Mouse (Mus musculus): Measurements from ENCODE around the gene Nfib. TPM values are rescaled to one million over a fixed set of nuclear protein-coding genes. Genes with fewer than 3 reads are reported as not detected.

The Nfib gene
- polyA plus RNA-seq, 2 experiments, result 1.7 to 2.6 TPM

- no peak overlapping the region for H3K4me3 ChIP-seq (ENCODE audit: insufficient read depth in 1 of 2, low read depth in 2 of 2, low read length in 2 of 2)
- H3K9ac ChIP-seq (replicated peaks), result no peak overlapping the region
- no peaks in the 10 kb centered on the region for H3K27me3 ChIP-seq (ENCODE audit: control insufficient read depth, insufficient read depth, low read length)
- no peak overlapping the region for H3K4me2 ChIP-seq (ENCODE audit: low read depth)
- no peaks in the 10 kb centered on the region for H3K36me3 ChIP-seq (replicated peaks; ENCODE audit: control insufficient read depth, insufficient read depth, low read depth)
- no peaks in the 10 kb centered on the region for H3K4me1 ChIP-seq (replicated peaks; ENCODE audit: control insufficient read depth in 2 of 2, insufficient read depth in 2 of 2, low read length in 1 of 2)
- H3K27ac ChIP-seq, result no peak overlapping the region
- WGBS (ENCODE audit: insufficient replicate concordance), result 71% methylated on average over 7 of the region's 7 CpGs
- no peak for DNase-seq (ENCODE audit: low read depth in 3 of 3, low spot score in 3 of 3)
- no peak for ATAC-seq (ENCODE audit: insufficient read depth)
- TF ChIP-seq EP300 (IDR thresholded peaks at IDR 0.05; ENCODE audit: low read depth) (no peak), CTCF (IDR thresholded peaks at IDR 0.05; ENCODE audit: low read depth) (no peak)
- no peaks in the 10 kb centered on the region for H3K9me3 ChIP-seq (ENCODE audit: control insufficient read depth, low read length)
Observed at GRCm38 (mm10) chr4:82661215-82661614, 44.3 kb downstream of the Nfib start.

- H3K4me1 ChIP-seq (replicated peaks; ENCODE audit: control insufficient read depth in 2 of 2, insufficient read depth in 2 of 2, low read length in 1 of 2), result no peaks in the 10 kb centered on the region
- H3K9me3 ChIP-seq (ENCODE audit: control insufficient read depth, low read length), result no peaks in the 10 kb centered on the region
- WGBS (ENCODE audit: insufficient replicate concordance), result 12% methylated on average over 5 of the region's 5 CpGs
- TF ChIP-seq CTCF (IDR thresholded peaks at IDR 0.05; ENCODE audit: low read depth) (no peak), EP300 (IDR thresholded peaks at IDR 0.05; ENCODE audit: low read depth) (no peak)
- H3K27me3 ChIP-seq (ENCODE audit: control insufficient read depth, insufficient read depth, low read length), result no peaks in the 10 kb centered on the region
- H3K36me3 ChIP-seq (replicated peaks; ENCODE audit: control insufficient read depth, insufficient read depth, low read depth), result no peaks in the 10 kb centered on the region
- H3K4me2 ChIP-seq (ENCODE audit: low read depth), result no peak overlapping the region
- H3K27ac ChIP-seq, result no peak overlapping the region
- H3K9ac ChIP-seq (replicated peaks), result no peak overlapping the region
- no peak overlapping the region for H3K4me3 ChIP-seq (ENCODE audit: insufficient read depth in 1 of 2, low read depth in 2 of 2, low read length in 2 of 2)
- ATAC-seq (ENCODE audit: insufficient read depth), result no peak
- no peak for DNase-seq (ENCODE audit: low read depth in 3 of 3, low spot score in 3 of 3)
Observed at GRCm38 (mm10) chr4:82645679-82646078, 59.9 kb downstream of the Nfib start.

GRCm38 (mm10) chr4:82644797-82645196 is 60.8 kb downstream of the Nfib start:
- no peaks in the 10 kb centered on the region for H3K4me1 ChIP-seq (replicated peaks; ENCODE audit: control insufficient read depth in 2 of 2, insufficient read depth in 2 of 2, low read length in 1 of 2)
- DNase-seq (ENCODE audit: low read depth in 3 of 3, low spot score in 3 of 3) (no peak), ATAC-seq (ENCODE audit: insufficient read depth) (no peak)
- 69% methylated on average over 9 of the region's 9 CpGs for WGBS (ENCODE audit: insufficient replicate concordance)
- no peaks in the 10 kb centered on the region for H3K27me3 ChIP-seq (ENCODE audit: control insufficient read depth, insufficient read depth, low read length)
- no peak overlapping the region for H3K4me2 ChIP-seq (ENCODE audit: low read depth)
- no peak for TF ChIP-seq EP300 (IDR thresholded peaks at IDR 0.05; ENCODE audit: low read depth)
- TF ChIP-seq CTCF (IDR thresholded peaks at IDR 0.05; ENCODE audit: low read depth), result no peak
- no peak overlapping the region for H3K27ac ChIP-seq
- no peak overlapping the region for H3K9ac ChIP-seq (replicated peaks)
- no peaks in the 10 kb centered on the region for H3K36me3 ChIP-seq (replicated peaks; ENCODE audit: control insufficient read depth, insufficient read depth, low read depth)
- H3K9me3 ChIP-seq (ENCODE audit: control insufficient read depth, low read length), result no peaks in the 10 kb centered on the region
- no peak overlapping the region for H3K4me3 ChIP-seq (ENCODE audit: insufficient read depth in 1 of 2, low read depth in 2 of 2, low read length in 2 of 2)

- DNase-seq (ENCODE audit: low read depth in 3 of 3, low spot score in 3 of 3) (no peak), ATAC-seq (ENCODE audit: insufficient read depth) (no peak)
- WGBS (ENCODE audit: insufficient replicate concordance), result 70% methylated on average over 5 of the region's 5 CpGs
- Histone ChIP-seq H3K36me3 (replicated peaks; ENCODE audit: control insufficient read depth, insufficient read depth, low read depth) (no peaks in the 10 kb centered on the region), H3K9me3 (ENCODE audit: control insufficient read depth, low read length) (no peaks in the 10 kb centered on the region), H3K4me1 (replicated peaks; ENCODE audit: control insufficient read depth in 2 of 2, insufficient read depth in 2 of 2, low read length in 1 of 2) (no peaks in the 10 kb centered on the region), H3K27ac (no peak overlapping the region), H3K27me3 (ENCODE audit: control insufficient read depth, insufficient read depth, low read length) (no peaks in the 10 kb centered on the region), H3K9ac (replicated peaks) (no peak overlapping the region), H3K4me3 (ENCODE audit: insufficient read depth in 1 of 2, low read depth in 2 of 2, low read length in 2 of 2) (no peak overlapping the region), H3K4me2 (ENCODE audit: low read depth) (no peak overlapping the region)
- TF ChIP-seq EP300 (IDR thresholded peaks at IDR 0.05; ENCODE audit: low read depth) (no peak), CTCF (IDR thresholded peaks at IDR 0.05; ENCODE audit: low read depth) (no peak)
Observed at GRCm38 (mm10) chr4:82643734-82644085, 61.8 kb downstream of the Nfib start.

GRCm38 (mm10) chr4:82643022-82643733 is 62.4 kb downstream of the Nfib start:
- Histone ChIP-seq H3K9ac (replicated peaks) (no peak overlapping the region), H3K27ac (no peak overlapping the region), H3K4me2 (ENCODE audit: low read depth) (no peak overlapping the region), H3K36me3 (replicated peaks; ENCODE audit: control insufficient read depth, insufficient read depth, low read depth) (no peaks in the 10 kb centered on the region), H3K9me3 (ENCODE audit: control insufficient read depth, low read length) (no peaks in the 10 kb centered on the region), H3K27me3 (ENCODE audit: control insufficient read depth, insufficient read depth, low read length) (no peaks in the 10 kb centered on the region), H3K4me1 (replicated peaks; ENCODE audit: control insufficient read depth in 2 of 2, insufficient read depth in 2 of 2, low read length in 1 of 2) (no peaks in the 10 kb centered on the region), H3K4me3 (ENCODE audit: insufficient read depth in 1 of 2, low read depth in 2 of 2, low read length in 2 of 2) (no peak overlapping the region)
- no peak for ATAC-seq (ENCODE audit: insufficient read depth)
- TF ChIP-seq EP300 (IDR thresholded peaks at IDR 0.05; ENCODE audit: low read depth) (no peak), CTCF (IDR thresholded peaks at IDR 0.05; ENCODE audit: low read depth) (peak; percentile 61)
- DNase-seq (ENCODE audit: low read depth in 3 of 3, low spot score in 3 of 3), result no peak
- 47% methylated on average over 6 of the region's 6 CpGs for WGBS (ENCODE audit: insufficient replicate concordance)

Data from liver, embryonic 14.5 days (tissue).